Mouse (Mus musculus) stomach, postnatal 0 days (tissue): ENCODE data around the gene Rnf216. TPM values are rescaled to one million over a fixed set of nuclear protein-coding genes. Genes with fewer than 3 reads are reported as not detected.

ENCODE experiments used
- ATAC-seq: fragments of 200-750 bp; cut with Nextera tagmentation; 2 replicates; pipeline ENCODE4 v1.8.0; 2017; ENCODE audit not compliant: low FRiP score, low TSS enrichment
- DNase-seq: peaks from one replicate; pipeline ENCODE4 v3.0.0-alpha.2; 2016; ENCODE audit warnings: low spot score
- H3K27ac ChIP-seq: fragments of 300-500 bp; sonication (generic); replicated peaks from 2 replicates; pipeline ENCODE4 v1.5.1; 2014; ENCODE audit warnings: mild to moderate bottlenecking, control low read depth
- H3K27me3 ChIP-seq: fragments of 300-500 bp; sonication (generic); 2 replicates; pipeline ENCODE4 v1.6.1; 2014; ENCODE audit warnings: low read length; ENCODE audit not compliant: control insufficient read depth, insufficient read depth
- H3K36me3 ChIP-seq: fragments of 300-500 bp; sonication (generic); 2 replicates; pipeline ENCODE4 v1.6.1; 2014; ENCODE audit warnings: low read length, mixed read lengths; ENCODE audit not compliant: control insufficient read depth, insufficient read depth
- H3K4me1 ChIP-seq: fragments of 300-500 bp; sonication (generic); replicated peaks from 2 replicates; pipeline ENCODE4 v1.6.1; 2014; ENCODE audit warnings: antibody characterized with exemption; ENCODE audit not compliant: control insufficient read depth, insufficient read depth
- H3K4me2 ChIP-seq: fragments of 300-500 bp; sonication (generic); replicated peaks from 2 replicates; pipeline ENCODE4 v1.6.1; 2014; ENCODE audit warnings: low read depth, mild to moderate bottlenecking, control low read depth, moderate library complexity
- H3K4me3 ChIP-seq: fragments of 300-500 bp; sonication (generic); 2 replicates; pipeline ENCODE4 v1.5.1; 2014; ENCODE audit warnings: low read depth, low read length, control low read depth
- H3K9ac ChIP-seq: fragments of 300-500 bp; sonication (generic); 2 replicates; pipeline ENCODE4 v1.6.1; 2014; ENCODE audit warnings: mild to moderate bottlenecking, low read length, control low read depth, mixed read lengths
- H3K9me3 ChIP-seq: fragments of 300-500 bp; sonication (generic); 2 replicates; pipeline ENCODE4 v1.6.1; 2016; ENCODE audit warnings: low read length; ENCODE audit not compliant: control insufficient read depth
- CTCF ChIP-seq: IDR thresholded peaks from 2 replicates; pipeline ENCODE4 v1.5.1; 2016; ENCODE audit warnings: antibody characterized with exemption, low read depth, mild to moderate bottlenecking, moderate library complexity
- EP300 ChIP-seq: optimal IDR thresholded peaks from 2 replicates; pipeline ENCODE3; 2016; ENCODE audit warnings: antibody characterized with exemption
- WGBS: fragments of 180-500 bp; shearing (Covaris S2); extraction: QIAGEN DNeasy Blood & Tissue Kit; methylation state at CpG from one replicate; pipeline ENCODE4 v1.1.7; 2014; 5-methylcytosine and 5-hydroxymethylcytosine counted together
- polyA plus RNA-seq: library from polyadenylated mRNA; unstranded; fragments of >200 nt; fragmentation: Nextera tagmentation; extraction: Ambion mirVana; gene quantifications from 2 replicates; pipeline ENCODE4 v1.2.1, GENCODE M21; 2015

Rnf216 gene
- polyA plus RNA-seq, 1 experiment from 2014 or later, result 15.4 TPM

GRCm38 (mm10) chr5:143022956-143023355 is 89.8 kb downstream of the Rnf216 start:
- H3K4me2 ChIP-seq, result no peak overlapping the region
- no peaks in the 10 kb centered on the region for H3K27me3 ChIP-seq
- no peak overlapping the region for H3K9ac ChIP-seq
- no peaks in the 10 kb centered on the region for H3K4me1 ChIP-seq
- peaks cover 9% of the 10 kb centered on the region for H3K36me3 ChIP-seq
- H3K4me3 ChIP-seq, result no peak overlapping the region
- no peaks in the 10 kb centered on the region for H3K9me3 ChIP-seq
- no peak for DNase-seq
- H3K27ac ChIP-seq, result no peak overlapping the region
- TF ChIP-seq EP300, result no peak
- TF ChIP-seq CTCF, result no peak
- 100% methylated on average over 1 of the region's 1 CpGs for WGBS
- ATAC-seq, result no peak

GRCm38 (mm10) chr5:143017401-143017800 is 95.4 kb downstream of the Rnf216 start:
- no peak overlapping the region for H3K4me2 ChIP-seq
- TF ChIP-seq EP300 (no peak), CTCF (no peak)
- H3K4me3 ChIP-seq, result no peak overlapping the region
- WGBS, result 57% methylated on average over 5 of the region's 5 CpGs
- no peak for ATAC-seq
- DNase-seq, result no peak
- no peaks in the 10 kb centered on the region for H3K4me1 ChIP-seq
- H3K9me3 ChIP-seq, result no peaks in the 10 kb centered on the region
- no peak overlapping the region for H3K9ac ChIP-seq
- H3K27me3 ChIP-seq, result no peaks in the 10 kb centered on the region
- peaks cover 13% of the 10 kb centered on the region; the same call in 1 of the 2 replicates for H3K36me3 ChIP-seq
- H3K27ac ChIP-seq, result no peak overlapping the region

GRCm38 (mm10) chr5:143009383-143009782 is 103.4 kb downstream of the Rnf216 start:
- no peak for TF ChIP-seq CTCF
- TF ChIP-seq EP300, result no peak
- Histone ChIP-seq H3K36me3 (peaks cover 3% of the 10 kb centered on the region; the same call in 1 of the 2 replicates), H3K4me3 (no peak overlapping the region), H3K27ac (peak overlapping the region; percentile 30; the same call in 1 of the 2 replicates), H3K4me2 (no peak overlapping the region), H3K9ac (no peak overlapping the region), H3K4me1 (no peaks in the 10 kb centered on the region), H3K27me3 (no peaks in the 10 kb centered on the region), H3K9me3 (no peaks in the 10 kb centered on the region)
- WGBS, result 87% methylated on average over 10 of the region's 11 CpGs
- no peak for ATAC-seq
- DNase-seq, result no peak

- H3K4me1 ChIP-seq, result no peaks in the 10 kb centered on the region
- H3K9me3 ChIP-seq, result no peaks in the 10 kb centered on the region
- no peaks in the 10 kb centered on the region for H3K27me3 ChIP-seq
- ATAC-seq (peak; percentile 87), DNase-seq (no peak)
- peak overlapping the region; percentile 13; the same call in 1 of the 2 replicates for H3K9ac ChIP-seq
- no peak overlapping the region for H3K4me3 ChIP-seq
- peak overlapping the region; percentile 89 for H3K27ac ChIP-seq
- H3K4me2 ChIP-seq, result 0 out of 2 replicates have a peak overlapping the region, but pooled peaks have one; percentile 8
- no peak for TF ChIP-seq CTCF
- TF ChIP-seq EP300, result no peak
- no peaks in the 10 kb centered on the region for H3K36me3 ChIP-seq
- 55% methylated on average over 9 of the region's 9 CpGs for WGBS
These were observed 111.9 kb downstream of the Rnf216 start for GRCm38 (mm10) chr5:143000654-143001500.

DNA sequence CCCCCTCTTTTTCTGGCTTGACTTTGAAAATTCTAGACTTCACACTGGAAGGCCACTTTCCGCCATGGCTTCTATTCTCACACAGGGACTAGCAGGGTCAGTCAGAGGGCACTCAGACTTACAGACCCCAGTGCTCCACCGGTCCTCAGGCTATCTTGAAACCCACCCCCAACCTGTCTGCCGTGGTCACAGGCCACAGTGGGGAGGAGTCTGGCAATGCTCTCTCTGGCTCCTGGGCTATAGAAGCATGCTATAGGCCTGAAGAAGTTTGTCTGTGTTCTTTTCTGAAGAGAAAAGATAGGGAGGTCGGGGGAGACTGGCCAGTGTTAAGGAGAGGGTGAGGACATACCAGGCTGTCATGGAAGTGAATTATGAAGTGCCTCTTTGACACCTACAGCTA is 112.7 kb downstream of the Rnf216 start:
- H3K9ac ChIP-seq, result no peak overlapping the region; the same call in 1 of the 2 replicates

DNA sequence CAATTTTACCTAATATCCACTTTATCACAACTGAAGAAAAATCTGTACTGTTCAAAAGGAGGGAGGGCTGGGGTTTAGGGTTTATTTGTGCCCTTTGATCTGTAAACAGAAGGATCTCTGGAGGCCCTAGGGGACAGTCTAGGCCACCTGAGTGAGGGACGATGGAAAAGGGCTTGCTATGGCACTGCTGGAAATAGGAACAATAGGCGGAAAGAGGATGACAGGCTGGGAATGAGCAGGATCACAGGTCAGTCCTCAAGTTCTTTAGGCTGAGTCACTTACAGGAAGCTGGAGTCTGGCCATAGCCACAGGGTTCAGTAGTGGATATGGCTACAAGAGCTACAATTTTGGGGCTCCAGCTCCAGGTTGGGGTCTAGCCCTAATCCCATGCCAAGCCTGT is 114.6 kb downstream of the Rnf216 start:
- Histone ChIP-seq H3K9ac (no peak overlapping the region), H3K27ac (no peak overlapping the region), H3K4me1 (no peaks in the 10 kb centered on the region), H3K27me3 (no peaks in the 10 kb centered on the region), H3K4me2 (no peak overlapping the region), H3K4me3 (no peak overlapping the region), H3K9me3 (no peaks in the 10 kb centered on the region), H3K36me3 (peaks cover 2% of the 10 kb centered on the region; the same call in 1 of the 2 replicates)
- DNase-seq (no peak), ATAC-seq (no peak)
- TF ChIP-seq EP300 (no peak), CTCF (no peak)
- WGBS, result 34% methylated on average over 2 of the region's 2 CpGs

More for the DNA sequence above, 112.7 kb downstream of the Rnf216 start:
- Histone ChIP-seq H3K4me3 (no peak overlapping the region), H3K9me3 (no peaks in the 10 kb centered on the region), H3K4me2 (no peak overlapping the region), H3K36me3 (no peaks in the 10 kb centered on the region), H3K27ac (peak overlapping the region; percentile 89), H3K27me3 (no peaks in the 10 kb centered on the region), H3K4me1 (no peaks in the 10 kb centered on the region)
- DNase-seq, result no peak
- no peak for TF ChIP-seq CTCF
- no peak for TF ChIP-seq EP300
- WGBS, result 40% methylated on average over 4 of the region's 4 CpGs
- ATAC-seq, result no peak
